Mouse (Mus musculus): ENCODE data around the gene Il1b. TPM values are rescaled to one million over a fixed set of nuclear protein-coding genes. Genes with fewer than 3 reads are reported as not detected.

Il1b gene
- polyA plus RNA-seq, 1 experiment from 2014 or later, result 0.43 TPM

- DNase-seq (ENCODE audit: low spot score) (no peak), ATAC-seq (replicated peaks; ENCODE audit: low FRiP score, low read depth) (no peak)
- no peaks in the 10 kb centered on the region for H3K27me3 ChIP-seq (ENCODE audit: insufficient read depth, low read length)
- no peaks in the 10 kb centered on the region for H3K9me3 ChIP-seq (replicated peaks; ENCODE audit: low read length)
- no peak overlapping the region for H3K27ac ChIP-seq
- TF ChIP-seq CTCF (IDR thresholded peaks at IDR 0.05; ENCODE audit: low read depth), result no peak
- H3K4me1 ChIP-seq (replicated peaks; ENCODE audit: insufficient read depth, low read length), result no peaks in the 10 kb centered on the region
- 82% methylated on average over 13 of the region's 13 CpGs for WGBS
- no peak overlapping the region for H3K9ac ChIP-seq (ENCODE audit: low read depth, low read length)
- H3K36me3 ChIP-seq (ENCODE audit: insufficient read depth, low read length), result no peaks in the 10 kb centered on the region
- H3K4me3 ChIP-seq (replicated peaks; ENCODE audit: low read depth, low read length), result no peak overlapping the region
- no peak overlapping the region for H3K4me2 ChIP-seq (ENCODE audit: low read length)
Observed at GRCm38 (mm10) chr2:129407596-129407995, 36.7 kb upstream of the Il1b start.

DNA sequence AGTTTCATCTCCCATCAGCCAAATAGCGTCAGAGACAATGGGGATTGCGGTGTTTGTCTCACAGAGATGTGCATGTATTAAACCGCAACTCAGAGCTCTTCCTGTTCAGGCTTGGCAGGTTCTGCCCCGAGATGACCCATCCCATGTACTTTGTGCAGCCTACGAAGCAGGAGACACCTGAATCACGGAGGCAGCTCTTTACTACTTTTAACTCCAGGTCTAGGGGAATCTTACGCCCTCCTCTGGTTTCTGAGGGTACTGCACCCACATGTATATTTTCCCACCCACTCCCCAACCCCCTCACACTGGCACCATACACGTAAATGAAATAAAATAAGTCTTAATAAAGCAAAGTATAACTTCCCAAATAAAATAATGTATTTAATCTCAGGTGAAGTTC is 35.6 kb upstream of the Il1b start:
- Histone ChIP-seq H3K4me1 (replicated peaks; ENCODE audit: insufficient read depth, low read length) (no peaks in the 10 kb centered on the region), H3K4me2 (ENCODE audit: low read length) (no peak overlapping the region), H3K4me3 (replicated peaks; ENCODE audit: low read depth, low read length) (no peak overlapping the region), H3K36me3 (ENCODE audit: insufficient read depth, low read length) (no peaks in the 10 kb centered on the region), H3K9ac (ENCODE audit: low read depth, low read length) (no peak overlapping the region), H3K9me3 (replicated peaks; ENCODE audit: low read length) (no peaks in the 10 kb centered on the region), H3K27me3 (ENCODE audit: insufficient read depth, low read length) (no peaks in the 10 kb centered on the region), H3K27ac (no peak overlapping the region)
- no peak for DNase-seq (ENCODE audit: low spot score)
- no peak for ATAC-seq (replicated peaks; ENCODE audit: low FRiP score, low read depth)
- WGBS, result 87% methylated on average over 8 of the region's 8 CpGs
- TF ChIP-seq CTCF (IDR thresholded peaks at IDR 0.05; ENCODE audit: low read depth), result peak; percentile 32; the same call in 1 of the 2 replicates

DNA sequence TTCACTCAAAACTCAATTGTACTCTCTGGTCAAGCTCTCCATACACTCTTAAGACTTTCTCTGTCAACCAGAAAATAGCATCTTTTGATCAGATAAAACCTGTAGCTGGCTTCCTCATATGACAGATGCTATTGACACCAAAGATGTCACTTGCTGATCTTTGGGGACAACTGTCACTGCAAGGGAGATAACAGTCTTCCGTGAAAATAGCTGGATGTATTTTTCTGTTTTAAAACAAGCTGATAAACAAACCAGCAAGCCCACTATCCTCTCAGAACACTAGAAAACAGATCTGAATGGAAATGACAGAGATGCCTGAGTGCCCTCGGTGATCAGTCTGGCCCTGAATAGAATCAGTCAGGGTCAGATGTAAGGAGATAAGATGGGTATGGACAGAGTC is 32.8 kb upstream of the Il1b start:
- WGBS, result 87% methylated on average over 2 of the region's 2 CpGs
- ATAC-seq (replicated peaks; ENCODE audit: low FRiP score, low read depth), result no peak

DNA sequence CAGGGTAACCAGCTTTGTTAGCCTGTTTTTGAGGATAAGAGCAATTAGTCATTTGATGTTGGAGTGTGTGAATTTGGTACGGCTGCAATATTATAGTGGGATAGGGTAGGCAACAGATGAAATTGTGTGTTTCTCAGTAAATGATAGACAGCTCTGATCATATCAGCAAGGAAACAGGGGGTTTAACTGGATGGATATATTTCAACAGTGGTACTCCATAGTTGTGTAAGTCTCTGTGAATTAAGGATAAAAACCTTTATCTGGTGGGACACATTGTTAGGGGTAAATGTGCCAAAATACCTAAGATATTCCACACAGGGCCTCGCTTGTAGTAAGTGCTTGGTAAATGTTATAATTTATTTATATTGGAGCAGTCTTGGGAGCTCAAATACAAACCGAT is 31.4 kb upstream of the Il1b start:
- H3K9me3 ChIP-seq (replicated peaks; ENCODE audit: low read length), result no peaks in the 10 kb centered on the region
- ATAC-seq (replicated peaks; ENCODE audit: low FRiP score, low read depth) (no peak), DNase-seq (ENCODE audit: low spot score) (no peak)
- no peak overlapping the region for H3K9ac ChIP-seq (ENCODE audit: low read depth, low read length)
- H3K4me2 ChIP-seq (ENCODE audit: low read length), result no peak overlapping the region
- no peak for TF ChIP-seq CTCF (IDR thresholded peaks at IDR 0.05; ENCODE audit: low read depth)
- H3K36me3 ChIP-seq (ENCODE audit: insufficient read depth, low read length), result no peaks in the 10 kb centered on the region
- H3K27ac ChIP-seq, result no peak overlapping the region
- no peaks in the 10 kb centered on the region for H3K4me1 ChIP-seq (replicated peaks; ENCODE audit: insufficient read depth, low read length)
- H3K27me3 ChIP-seq (ENCODE audit: insufficient read depth, low read length), result no peaks in the 10 kb centered on the region
- H3K4me3 ChIP-seq (replicated peaks; ENCODE audit: low read depth, low read length), result no peak overlapping the region
- 87% methylated on average over 3 of the region's 3 CpGs for WGBS

More for the DNA sequence above, 32.8 kb upstream of the Il1b start:
- no peak for TF ChIP-seq CTCF (IDR thresholded peaks at IDR 0.05; ENCODE audit: low read depth)
- H3K4me2 ChIP-seq (ENCODE audit: low read length), result no peak overlapping the region
- no peak overlapping the region for H3K4me3 ChIP-seq (replicated peaks; ENCODE audit: low read depth, low read length)
- H3K27ac ChIP-seq, result no peak overlapping the region
- no peaks in the 10 kb centered on the region for H3K27me3 ChIP-seq (ENCODE audit: insufficient read depth, low read length)
- H3K9ac ChIP-seq (ENCODE audit: low read depth, low read length), result no peak overlapping the region
- H3K4me1 ChIP-seq (replicated peaks; ENCODE audit: insufficient read depth, low read length), result no peaks in the 10 kb centered on the region
- H3K9me3 ChIP-seq (replicated peaks; ENCODE audit: low read length), result no peaks in the 10 kb centered on the region
- H3K36me3 ChIP-seq (ENCODE audit: insufficient read depth, low read length), result no peaks in the 10 kb centered on the region
- DNase-seq (ENCODE audit: low spot score), result no peak

DNA sequence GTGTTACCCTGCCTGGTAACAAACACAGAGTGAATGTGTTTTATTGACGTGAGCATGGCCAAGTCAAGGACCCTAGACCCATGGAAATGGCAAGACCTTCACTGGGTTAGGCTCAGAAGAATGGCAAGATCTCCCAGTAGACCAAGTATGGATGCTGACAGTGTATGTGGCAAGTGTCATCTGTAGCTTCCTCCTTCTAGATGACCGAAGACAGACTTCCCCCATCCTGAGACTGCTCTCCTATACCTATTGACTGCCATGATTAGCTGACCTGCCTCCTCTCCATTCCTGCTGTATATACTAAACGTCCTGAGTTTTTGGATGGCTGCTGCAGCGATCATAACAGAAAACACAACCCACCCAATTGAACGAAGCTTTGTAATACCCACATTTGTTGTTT is 30.9 kb upstream of the Il1b start:
- Histone ChIP-seq H3K4me2 (ENCODE audit: low read length) (no peak overlapping the region), H3K36me3 (ENCODE audit: insufficient read depth, low read length) (no peaks in the 10 kb centered on the region), H3K4me3 (replicated peaks; ENCODE audit: low read depth, low read length) (no peak overlapping the region), H3K27ac (no peak overlapping the region), H3K9ac (ENCODE audit: low read depth, low read length) (no peak overlapping the region), H3K27me3 (ENCODE audit: insufficient read depth, low read length) (no peaks in the 10 kb centered on the region), H3K4me1 (replicated peaks; ENCODE audit: insufficient read depth, low read length) (no peaks in the 10 kb centered on the region), H3K9me3 (replicated peaks; ENCODE audit: low read length) (no peaks in the 10 kb centered on the region)
- ATAC-seq (replicated peaks; ENCODE audit: low FRiP score, low read depth) (no peak), DNase-seq (ENCODE audit: low spot score) (no peak)
- WGBS, result 94% methylated on average over 5 of the region's 5 CpGs
- TF ChIP-seq CTCF (IDR thresholded peaks at IDR 0.05; ENCODE audit: low read depth), result no peak

DNA sequence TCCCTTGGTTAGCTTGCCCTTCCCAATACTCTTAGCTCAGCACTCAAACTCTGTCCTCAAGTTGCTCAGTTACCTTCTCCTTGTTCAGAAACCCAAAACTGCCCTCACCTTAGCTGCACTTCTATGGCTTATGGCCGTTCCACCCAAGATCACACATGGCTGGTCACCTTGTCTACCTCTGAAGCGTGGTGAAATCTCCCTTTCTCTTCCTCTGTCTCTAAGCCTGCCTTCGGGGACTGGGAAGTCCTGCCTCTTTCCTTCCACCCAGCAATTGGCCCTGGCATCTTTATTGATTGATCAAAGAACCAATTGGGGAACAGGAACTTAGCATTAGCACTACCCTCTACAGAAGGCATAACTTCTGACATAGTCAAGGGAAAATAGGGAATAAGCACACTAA is 27.2 kb upstream of the Il1b start:
- no peaks in the 10 kb centered on the region for H3K4me1 ChIP-seq (replicated peaks; ENCODE audit: insufficient read depth, low read length)
- no peak overlapping the region for H3K9ac ChIP-seq (ENCODE audit: low read depth, low read length)
- H3K9me3 ChIP-seq (replicated peaks; ENCODE audit: low read length), result no peaks in the 10 kb centered on the region
- no peak for DNase-seq (ENCODE audit: low spot score)
- no peak overlapping the region for H3K27ac ChIP-seq
- H3K4me2 ChIP-seq (ENCODE audit: low read length), result no peak overlapping the region
- no peak for ATAC-seq (replicated peaks; ENCODE audit: low FRiP score, low read depth)
- no peak overlapping the region for H3K4me3 ChIP-seq (replicated peaks; ENCODE audit: low read depth, low read length)
- no peaks in the 10 kb centered on the region for H3K27me3 ChIP-seq (ENCODE audit: insufficient read depth, low read length)
- no peaks in the 10 kb centered on the region for H3K36me3 ChIP-seq (ENCODE audit: insufficient read depth, low read length)
- WGBS, result 67% methylated on average over 3 of the region's 3 CpGs
- no peak for TF ChIP-seq CTCF (IDR thresholded peaks at IDR 0.05; ENCODE audit: low read depth)

DNA sequence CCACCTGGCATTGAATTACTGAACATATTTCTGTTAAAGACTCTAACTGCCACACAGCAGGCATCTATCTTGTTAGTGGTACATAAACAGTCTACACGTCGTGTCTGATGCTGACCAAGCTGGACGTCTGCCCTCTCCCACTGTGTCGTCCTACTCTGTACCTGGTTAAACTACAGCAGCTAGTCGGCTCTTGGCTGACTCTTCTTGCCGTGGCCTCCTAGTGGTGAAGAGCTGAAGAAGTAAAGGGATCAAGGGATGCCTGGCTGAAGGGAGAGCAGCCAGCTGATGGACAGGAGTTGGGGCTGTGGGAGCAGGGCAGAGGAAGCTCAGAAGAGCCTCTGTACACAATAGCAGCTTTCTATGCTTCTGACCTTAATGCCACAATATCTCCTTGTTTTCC is 22.6 kb upstream of the Il1b start:
- no peak for ATAC-seq (replicated peaks; ENCODE audit: low FRiP score, low read depth)
- Histone ChIP-seq H3K9ac (ENCODE audit: low read depth, low read length) (no peak overlapping the region), H3K4me1 (replicated peaks; ENCODE audit: insufficient read depth, low read length) (no peaks in the 10 kb centered on the region), H3K27me3 (ENCODE audit: insufficient read depth, low read length) (no peaks in the 10 kb centered on the region), H3K4me2 (ENCODE audit: low read length) (no peak overlapping the region), H3K27ac (no peak overlapping the region), H3K4me3 (replicated peaks; ENCODE audit: low read depth, low read length) (no peak overlapping the region), H3K36me3 (ENCODE audit: insufficient read depth, low read length) (no peaks in the 10 kb centered on the region), H3K9me3 (replicated peaks; ENCODE audit: low read length) (no peaks in the 10 kb centered on the region)
- TF ChIP-seq CTCF (IDR thresholded peaks at IDR 0.05; ENCODE audit: low read depth), result peak; percentile 66
- WGBS, result 24% methylated on average over 6 of the region's 6 CpGs
- peak; percentile 35 for DNase-seq (ENCODE audit: low spot score)
